Mouse (Mus musculus) layer of hippocampus, adult 18-20 months (tissue): ENCODE data around the gene Mlip. TPM values are rescaled to one million over a fixed set of nuclear protein-coding genes. Genes with fewer than 3 reads are reported as not detected.
"Not testable (repeated sequence)": the region's sequence is repeated elsewhere in the genome, so short reads cannot be mapped to it uniquely, and the experiment has no call there.

ENCODE experiments used
- DNase-seq, 2 experiments: peaks; one replicate each; pipeline ENCODE4 v3.0.0; 2022; ENCODE audit warnings: low spot score in 2 of 2
- total RNA-seq, 2 experiments: library from RNA; stranded (reverse); gene quantifications; 2 replicates each; pipeline ENCODE4 v1.2.3; 2021

The Mlip gene
- total RNA-seq, 2 experiments from 2014 or later: 47.7 to 51.7 TPM

DNA sequence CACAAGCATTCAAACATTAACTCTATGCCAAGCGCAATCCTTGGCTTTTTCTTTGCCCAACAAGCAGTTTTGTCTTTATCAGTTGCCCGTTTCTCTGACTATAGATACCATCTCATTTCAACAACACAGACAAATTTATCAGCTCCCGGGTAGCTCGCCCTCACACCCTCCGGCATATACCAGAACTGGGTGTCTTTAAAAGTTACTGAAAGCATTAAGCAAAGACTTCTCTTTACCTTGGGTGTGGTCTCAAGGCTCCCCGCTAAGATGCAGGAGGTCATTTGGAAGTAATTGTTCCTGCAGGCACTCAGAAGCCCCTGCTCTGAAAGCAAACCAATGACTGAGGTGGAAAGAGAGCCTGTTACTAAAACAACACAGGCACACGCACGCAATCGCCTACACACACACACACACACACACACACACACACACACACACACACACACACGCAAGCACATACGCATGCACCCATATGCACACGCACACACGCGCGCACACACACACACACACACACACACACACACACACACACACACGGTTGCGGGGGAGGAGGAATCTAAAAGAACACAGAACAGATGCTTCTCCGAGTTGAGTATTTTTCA lies 101.2 kb downstream of the Mlip start:
- peak; percentile 30 to 60 for DNase-seq

DNA sequence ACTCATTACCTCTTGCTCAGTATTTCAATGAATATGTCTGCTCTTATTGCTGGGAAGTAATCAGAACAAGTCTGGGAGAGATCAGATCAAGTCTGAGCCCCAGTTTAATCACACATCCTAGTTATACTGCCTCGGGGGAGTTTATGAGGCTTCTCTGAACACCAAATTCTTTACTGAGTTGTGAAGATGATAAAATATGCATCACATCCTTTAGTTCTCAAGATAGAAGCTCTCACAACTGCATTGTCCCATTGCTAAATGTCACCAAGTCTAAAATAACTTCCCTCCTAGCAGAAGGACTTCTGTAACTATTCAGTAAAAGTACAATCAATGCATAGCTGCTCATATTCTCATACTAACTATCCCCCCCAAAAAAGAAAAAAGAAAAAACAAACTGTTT lies 154.5 kb downstream of the Mlip start:
- no peak for DNase-seq

DNA sequence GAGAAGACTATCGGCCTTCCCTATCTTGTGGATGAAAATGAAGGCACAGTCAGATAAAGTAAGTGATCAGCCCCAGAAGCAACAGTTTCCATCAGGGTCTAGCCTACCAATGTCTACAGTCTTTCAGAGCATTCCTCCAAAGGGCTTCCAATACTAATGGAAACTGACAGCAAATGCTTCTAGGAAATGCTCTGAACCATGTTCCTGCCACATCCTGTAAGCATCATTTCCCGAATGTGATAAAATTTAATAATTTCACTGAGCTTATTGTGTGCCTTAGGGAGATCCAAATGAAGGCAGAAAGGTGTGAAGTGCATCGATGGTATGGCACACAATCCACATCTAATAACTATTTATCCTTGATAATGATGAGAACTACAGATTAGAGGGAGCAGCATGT lies 173.3 kb downstream of the Mlip start:
- DNase-seq: no peak

DNA sequence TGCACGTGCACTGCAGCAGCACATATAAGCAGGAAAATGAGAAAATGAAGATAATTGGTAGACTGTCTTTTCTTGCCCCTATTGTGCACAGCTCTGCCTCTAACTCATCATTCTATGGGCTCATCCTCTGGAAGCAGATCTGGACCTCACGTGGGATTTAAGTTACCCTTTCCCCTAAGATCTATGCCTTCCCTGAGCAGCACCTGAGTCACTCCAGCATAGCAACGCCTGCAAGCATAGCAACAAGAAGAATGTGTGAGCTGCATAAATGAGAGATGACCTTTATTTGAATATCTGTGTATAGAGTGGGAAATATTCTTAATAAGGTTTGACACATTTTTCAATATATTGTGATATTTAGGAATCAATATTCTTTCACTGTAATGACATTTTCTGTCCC lies 176.9 kb downstream of the Mlip start:
- DNase-seq: no peak

DNA sequence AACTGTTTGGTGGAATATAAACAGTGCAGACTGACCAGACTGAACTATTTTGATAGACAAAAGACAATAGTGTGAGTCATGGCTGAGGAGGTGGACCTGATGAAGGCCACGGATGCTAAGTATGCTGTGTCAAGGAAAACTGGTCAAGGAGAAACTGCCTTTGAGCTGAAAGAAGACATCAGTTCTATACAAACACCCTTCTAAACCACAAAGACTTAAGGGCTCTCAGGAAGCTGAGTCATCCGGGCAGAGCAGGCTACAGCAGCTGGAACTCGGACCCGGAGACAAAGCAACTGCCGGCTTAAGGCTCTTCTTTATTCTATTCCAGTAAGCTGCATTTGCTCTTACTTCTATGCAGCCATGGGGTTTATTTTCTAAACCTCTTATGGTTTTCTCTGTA lies 180.7 kb downstream of the Mlip start:
- no peak for DNase-seq

DNA sequence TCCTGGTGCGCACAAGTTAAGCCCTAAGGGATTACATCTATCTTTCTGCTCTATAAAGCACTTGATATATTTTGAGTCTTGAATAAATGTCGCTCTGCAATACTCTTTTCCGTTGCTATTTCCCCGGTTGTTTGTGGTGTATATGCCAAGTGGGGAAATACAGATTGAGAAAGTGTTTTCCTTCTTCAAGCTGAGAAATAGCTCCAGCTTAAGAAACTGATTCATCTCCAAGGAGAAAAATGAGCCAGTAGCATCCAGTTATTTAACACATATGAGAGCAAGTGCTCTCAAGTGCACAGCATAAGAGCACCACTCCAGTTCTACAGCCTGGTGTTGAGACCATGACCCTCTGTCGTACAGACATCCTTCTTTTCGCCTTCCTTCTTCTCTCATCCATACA lies 186.9 kb downstream of the Mlip start:
- peak in 1 of 2 experiments; percentile 11 for DNase-seq

DNA sequence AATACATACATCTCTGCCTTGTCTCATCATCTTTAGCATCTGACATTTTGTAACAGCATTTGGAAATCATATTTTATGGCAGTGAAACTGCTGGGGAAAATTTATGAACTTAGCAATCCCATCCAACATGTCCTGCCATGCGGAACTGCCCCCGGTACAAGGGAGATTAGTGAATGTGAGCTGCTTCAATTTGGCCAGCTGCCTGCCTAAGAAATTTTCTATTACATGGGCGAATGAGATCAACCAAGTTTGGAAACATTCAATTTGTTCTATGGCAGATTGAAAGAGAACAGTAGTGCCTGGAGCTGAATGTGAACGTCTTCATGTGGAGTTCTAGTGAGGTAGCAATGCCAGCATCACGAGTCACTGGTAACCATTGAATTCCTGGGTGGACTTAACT lies 191.0 kb downstream of the Mlip start:
- DNase-seq: peak; percentile 2 to 34

DNA sequence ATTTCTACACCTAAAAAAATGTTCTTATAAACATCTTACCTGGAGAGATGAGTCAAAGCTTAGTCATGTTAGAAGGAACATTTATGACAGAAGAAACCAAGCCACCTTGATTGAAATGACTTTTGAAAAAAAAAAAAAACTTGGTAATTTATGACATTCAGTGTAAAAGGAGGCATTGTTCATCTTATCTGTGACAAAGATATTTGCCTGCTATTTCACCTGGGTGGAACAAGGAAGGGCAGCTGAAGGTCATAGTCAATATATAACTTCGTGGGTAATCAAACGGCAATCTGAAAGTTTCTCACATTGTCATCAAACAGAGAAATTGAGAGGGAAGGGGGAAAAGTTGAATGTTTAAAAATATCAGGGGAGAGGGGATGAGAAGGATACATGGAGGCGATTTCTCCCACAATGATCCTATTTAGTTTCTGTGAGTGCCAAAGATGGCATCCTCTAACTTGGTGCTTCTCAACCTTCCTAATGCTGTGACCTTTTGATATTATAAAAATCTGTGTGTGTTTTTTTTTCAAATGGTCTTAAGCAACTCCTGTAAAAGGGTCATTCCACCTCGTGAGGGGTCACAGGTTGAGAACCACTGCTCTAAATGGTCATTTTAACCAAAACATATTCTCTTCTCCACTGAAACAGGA lies 192.4 kb downstream of the Mlip start:
- no peak for DNase-seq

DNA sequence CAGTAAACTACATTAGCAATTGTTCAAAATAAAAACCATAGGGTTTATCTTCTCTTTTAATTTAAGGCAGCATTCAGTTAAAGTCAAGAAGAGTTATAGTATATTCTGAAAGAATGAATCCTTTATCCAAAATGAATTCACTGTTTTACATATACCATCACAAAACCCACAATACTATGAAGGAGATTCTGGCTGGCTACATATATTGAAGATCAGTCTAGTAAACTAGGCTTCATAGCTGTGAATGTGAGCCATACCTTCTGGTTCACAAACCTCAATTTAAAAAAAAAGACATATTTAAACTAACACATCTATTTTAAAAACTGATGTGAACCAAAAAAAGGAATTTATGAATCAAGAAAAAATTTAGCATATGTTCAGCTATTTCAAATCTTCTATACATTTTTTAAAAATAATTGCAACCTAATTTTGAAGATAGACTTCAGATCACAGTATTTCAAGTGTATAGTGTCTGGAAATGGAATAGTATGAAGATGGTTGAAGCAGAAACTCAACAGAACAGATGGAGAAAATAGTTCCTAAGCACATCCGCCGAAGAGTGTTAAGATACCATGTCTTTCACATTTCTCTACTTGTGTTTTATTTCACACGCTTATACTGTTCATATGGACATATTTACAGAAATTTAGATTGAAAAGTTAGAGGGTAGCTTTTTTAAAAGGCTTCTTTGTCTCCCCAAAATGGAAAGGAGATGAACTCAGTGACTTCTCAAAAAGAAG lies 204.1 kb downstream of the Mlip start:
- DNase-seq: no peak

DNA sequence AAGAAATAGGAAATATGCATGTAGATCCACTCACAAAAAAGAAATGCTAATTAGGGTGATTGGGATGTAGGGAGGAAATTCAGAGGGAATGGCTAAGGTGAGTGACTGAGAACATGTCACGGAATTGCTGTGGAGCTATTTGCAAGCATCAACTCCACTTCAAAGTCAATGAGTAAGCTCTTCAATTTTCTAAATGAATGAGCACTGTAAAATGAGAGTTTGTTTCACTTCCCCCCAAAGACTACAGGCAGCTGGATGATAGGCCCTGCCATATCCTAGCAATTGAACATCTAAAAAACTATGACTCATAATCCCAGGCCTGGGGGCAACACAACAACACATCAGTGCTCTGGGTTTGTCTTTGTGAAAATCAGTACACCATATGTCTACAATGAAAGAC lies 233.0 kb downstream of the Mlip start:
- no peak for DNase-seq

DNA sequence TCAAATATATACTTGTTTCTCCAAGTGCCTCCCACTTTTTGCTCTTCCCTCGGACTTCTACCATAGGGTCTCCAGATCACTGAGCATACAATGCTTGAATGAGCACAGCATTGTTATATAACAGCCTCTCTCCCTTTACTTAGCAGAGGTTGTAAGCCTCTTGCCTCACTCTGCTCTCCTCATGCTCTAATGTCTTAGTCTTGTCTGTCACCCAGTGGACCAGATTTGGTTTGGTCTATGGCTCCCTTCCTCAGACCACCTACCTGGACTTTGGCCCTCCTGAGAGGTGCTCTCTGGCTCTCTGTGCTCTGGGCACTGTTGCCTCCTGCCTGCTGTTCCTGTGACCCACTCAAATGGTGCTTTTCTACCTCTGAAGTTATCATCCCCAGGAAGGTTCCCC lies 255.9 kb downstream of the Mlip start:
- no peak for DNase-seq

DNA sequence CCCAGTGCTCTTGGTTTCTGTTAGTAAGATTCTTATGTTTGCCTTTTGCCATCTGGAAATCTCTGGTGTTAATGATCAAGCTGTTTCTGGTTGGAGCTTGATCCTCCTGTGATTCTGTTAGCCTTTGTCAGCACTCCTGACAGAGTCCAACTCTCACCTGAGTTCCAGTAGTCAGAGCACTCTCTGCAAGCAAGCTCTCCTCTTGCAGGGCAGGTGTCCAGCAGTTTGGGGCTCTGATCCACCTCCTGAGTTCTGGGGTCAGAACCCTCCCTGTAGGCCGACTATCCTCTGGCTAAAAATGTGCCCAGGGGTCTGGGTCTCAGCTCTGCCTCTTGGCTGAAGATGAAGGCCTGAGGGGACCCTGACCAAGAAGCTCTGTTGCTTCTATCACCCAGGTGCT lies 269.5 kb downstream of the Mlip start:
- not testable (repeated sequence) for DNase-seq

DNA sequence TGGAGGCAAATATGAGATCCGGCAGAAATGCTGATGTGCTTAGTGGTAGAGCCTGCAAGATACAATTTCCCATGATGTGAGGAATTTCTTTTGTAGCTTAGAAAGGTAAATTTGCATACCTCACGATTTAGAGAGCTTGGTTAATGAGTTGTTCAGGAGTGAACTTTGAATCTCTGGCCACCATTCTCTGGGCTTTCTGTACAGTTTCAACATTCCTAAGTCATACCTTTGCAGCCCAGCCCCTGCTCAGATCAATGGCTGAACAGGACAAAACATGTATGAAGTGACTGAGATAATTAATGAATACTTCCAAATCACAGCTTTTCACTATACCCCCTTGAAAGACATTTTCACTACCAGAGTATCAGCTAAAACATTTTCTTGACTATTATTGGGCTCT lies 281.1 kb downstream of the Mlip start:
- DNase-seq: no peak

DNA sequence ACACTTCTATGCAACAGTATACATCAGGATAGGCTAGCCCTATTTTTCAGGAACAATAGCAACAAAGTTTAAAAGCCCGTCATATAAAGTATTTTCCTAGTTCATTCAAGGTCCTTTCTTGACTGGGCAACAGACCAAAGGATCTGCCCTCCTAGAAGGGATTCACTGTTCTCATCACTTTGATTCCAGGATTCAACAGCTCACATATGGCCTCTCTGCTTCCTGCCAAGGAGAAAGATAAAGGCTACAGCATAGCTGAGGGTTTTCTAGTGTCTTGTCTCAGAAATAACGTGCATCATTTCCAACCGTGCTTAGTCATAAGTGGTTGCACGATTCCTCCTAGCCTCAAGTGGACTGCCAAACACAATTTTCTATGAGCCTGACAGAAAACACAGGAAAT lies 296.2 kb downstream of the Mlip start:
- DNase-seq: no peak

DNA sequence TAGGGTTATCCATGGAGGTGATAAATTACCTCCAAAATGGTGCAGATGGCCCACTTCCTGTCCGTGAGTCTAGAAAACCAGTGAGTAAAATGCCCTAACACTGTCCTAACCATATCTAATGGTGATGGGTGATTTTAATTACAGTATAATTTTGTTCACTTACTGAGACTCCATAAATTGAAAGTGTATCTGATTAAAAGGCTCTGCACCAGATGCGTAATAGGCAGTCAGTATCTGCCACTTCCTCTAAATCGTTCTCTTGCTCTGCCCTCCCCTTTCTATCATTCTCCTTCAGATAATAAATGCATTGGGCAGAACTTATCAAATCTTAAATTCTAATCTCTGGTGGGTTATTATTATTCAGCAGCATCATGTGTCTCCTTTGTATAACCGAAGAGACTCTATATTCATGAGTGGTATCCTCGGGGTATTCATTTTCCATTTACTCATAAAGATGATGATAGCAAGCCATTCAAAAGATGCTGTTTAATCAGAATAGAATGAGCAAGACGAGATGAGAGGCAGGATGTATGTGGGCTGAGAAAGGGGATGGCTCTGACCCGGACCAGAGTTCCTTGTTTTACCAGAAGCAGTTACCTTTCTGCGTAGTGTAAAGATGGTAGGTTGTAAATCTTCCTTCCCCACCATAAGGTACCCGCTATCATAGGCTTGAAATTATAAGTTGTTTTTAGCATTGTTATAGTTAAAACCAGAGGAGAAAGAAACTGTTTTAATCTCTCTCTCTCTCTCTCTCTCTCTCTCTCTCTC lies 298.2 kb downstream of the Mlip start:
- no peak for DNase-seq

Other genes with a start within 250 kb of the Mlip start
- 1 to 10 TPM; 7.3 to 9.4 TPM for gene Lrrc1, start 191.9 kb upstream of the Mlip start, total RNA-seq